Mouse (Mus musculus) hindbrain, embryonic 15.5 days (tissue): ENCODE measurements around the gene Dlgap5. TPM values are rescaled to one million over a fixed set of nuclear protein-coding genes. Genes with fewer than 3 reads are reported as not detected.

Source experiments
- ATAC-seq: fragments of 200-750 bp; cut with Nextera tagmentation; 2 replicates; pipeline ENCODE4 v1.8.0; 2017; ENCODE audit warnings: low read depth, moderate number of reproducible peaks, moderate TSS enrichment; ENCODE audit not compliant: low FRiP score
- H3K27ac ChIP-seq: fragments of 300-500 bp; sonication (generic); replicated peaks from 2 replicates; pipeline ENCODE4 v1.5.1; 2015; ENCODE audit warnings: mild to moderate bottlenecking, inconsistent platforms
- H3K27me3 ChIP-seq: fragments of 300-500 bp; sonication (generic); 2 replicates; pipeline ENCODE4 v1.6.1; 2015; ENCODE audit warnings: control low read depth, inconsistent platforms
- H3K36me3 ChIP-seq: fragments of 300-500 bp; sonication (generic); 2 replicates; pipeline ENCODE4 v1.6.1; 2015; ENCODE audit warnings: control low read depth, inconsistent platforms
- H3K4me1 ChIP-seq: fragments of 300-500 bp; sonication (generic); replicated peaks from 2 replicates; pipeline ENCODE4 v1.6.1; 2015; ENCODE audit warnings: control low read depth, inconsistent platforms
- H3K4me2 ChIP-seq: fragments of 300-500 bp; sonication (generic); 2 replicates; pipeline ENCODE4 v1.6.1; 2015; ENCODE audit warnings: moderate library complexity, mild to moderate bottlenecking, inconsistent platforms
- H3K4me3 ChIP-seq: fragments of 300-500 bp; sonication (generic); 2 replicates; pipeline ENCODE4 v1.5.1; 2015; ENCODE audit warnings: mild to moderate bottlenecking, inconsistent platforms
- H3K9ac ChIP-seq: fragments of 300-500 bp; sonication (generic); 2 replicates; pipeline ENCODE4 v1.6.1; 2015; ENCODE audit warnings: inconsistent platforms
- H3K9me3 ChIP-seq: fragments of 300-500 bp; sonication (generic); 2 replicates; pipeline ENCODE4 v1.6.1; 2016; ENCODE audit warnings: control low read depth, inconsistent platforms
- WGBS: fragments of 180-500 bp; shearing (Covaris S2); methylation state at CpG from one replicate; pipeline ENCODE4 v1.1.7; 2015; 5-methylcytosine and 5-hydroxymethylcytosine counted together
- polyA plus RNA-seq: library from polyadenylated mRNA; unstranded; fragments of >200 nt; fragmentation: Nextera tagmentation; extraction: Ambion mirVana; gene quantifications from 2 replicates; pipeline ENCODE4 v1.2.1, GENCODE M21; 2015

The Dlgap5 gene
- polyA plus RNA-seq, 1 experiment from 2014 or later, result 8.4 TPM

GRCm38 (mm10) chr14:47432987-47433386, 14.8 kb upstream of the Dlgap5 start:
- H3K27ac ChIP-seq, result no peak overlapping the region
- ATAC-seq, result no peak
- no peaks in the 10 kb centered on the region for H3K4me1 ChIP-seq
- no peak overlapping the region for H3K4me3 ChIP-seq
- no peaks in the 10 kb centered on the region for H3K36me3 ChIP-seq
- H3K9ac ChIP-seq, result no peak overlapping the region
- no peaks in the 10 kb centered on the region for H3K27me3 ChIP-seq
- H3K4me2 ChIP-seq, result no peak overlapping the region
- H3K9me3 ChIP-seq, result no peaks in the 10 kb centered on the region

DNA sequence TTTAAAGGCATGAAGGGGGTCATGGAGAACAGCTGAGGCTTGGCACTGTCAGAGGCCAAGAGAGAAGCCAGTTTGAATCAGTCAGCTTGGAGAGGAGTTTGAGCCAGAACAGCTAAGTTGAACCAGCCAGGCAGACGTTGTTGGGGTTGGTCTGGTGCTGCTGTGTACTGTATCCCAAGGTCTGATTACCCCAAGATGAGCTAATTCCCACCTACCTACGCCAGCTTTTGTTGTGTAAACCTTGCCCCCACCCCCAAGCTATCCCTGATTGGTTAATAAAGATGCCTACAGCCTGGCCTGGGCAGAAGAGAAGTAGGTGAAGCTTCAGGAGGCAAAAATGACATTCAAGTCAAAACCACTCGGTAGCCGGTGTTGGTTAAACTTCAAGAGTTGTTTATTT, 4.3 kb upstream of the Dlgap5 start:
- WGBS, result 64% methylated on average over 4 of the region's 4 CpGs
- no peak for ATAC-seq
- H3K4me3 ChIP-seq, result no peak overlapping the region
- H3K27me3 ChIP-seq, result no peaks in the 10 kb centered on the region
- no peak overlapping the region for H3K9ac ChIP-seq
- H3K9me3 ChIP-seq, result no peaks in the 10 kb centered on the region
- H3K4me2 ChIP-seq, result no peak overlapping the region
- H3K36me3 ChIP-seq, result no peaks in the 10 kb centered on the region
- no peak overlapping the region for H3K27ac ChIP-seq
- H3K4me1 ChIP-seq, result peaks cover 10% of the 10 kb centered on the region

DNA sequence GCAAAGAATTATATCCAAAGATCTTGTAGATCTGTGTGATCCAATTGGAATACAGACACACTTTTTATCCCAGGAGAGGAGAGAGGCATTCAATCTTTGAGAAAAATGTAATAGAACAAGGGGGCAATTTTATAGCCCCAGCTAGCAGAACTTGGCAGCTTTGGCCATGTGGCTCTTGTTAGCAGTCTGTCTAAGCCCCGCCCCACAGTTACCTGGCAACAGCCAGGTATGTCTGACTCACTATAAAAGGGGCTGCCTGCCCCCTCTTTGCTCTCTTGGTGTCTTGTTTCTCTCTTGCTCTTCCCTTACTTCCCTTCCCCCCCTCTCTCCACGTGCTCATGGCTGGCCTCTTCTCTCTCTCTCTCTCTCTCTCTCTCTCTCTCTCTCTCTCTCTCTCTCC, 3.4 kb upstream of the Dlgap5 start:
- Histone ChIP-seq H3K4me3 (no peak overlapping the region), H3K36me3 (no peaks in the 10 kb centered on the region), H3K9ac (no peak overlapping the region), H3K27ac (no peak overlapping the region), H3K4me2 (no peak overlapping the region), H3K27me3 (no peaks in the 10 kb centered on the region), H3K4me1 (peaks cover 16% of the 10 kb centered on the region), H3K9me3 (no peaks in the 10 kb centered on the region)
- 43% methylated on average over 2 of the region's 2 CpGs for WGBS
- ATAC-seq, result no peak

- Histone ChIP-seq H3K27me3 (no peaks in the 10 kb centered on the region), H3K4me2 (no peak overlapping the region), H3K9ac (no peak overlapping the region), H3K9me3 (no peaks in the 10 kb centered on the region), H3K27ac (no peak overlapping the region), H3K36me3 (no peaks in the 10 kb centered on the region), H3K4me1 (peaks cover 16% of the 10 kb centered on the region), H3K4me3 (no peak overlapping the region)
- ATAC-seq, result no peak
- WGBS, result 94% methylated on average over 24 of the region's 24 CpGs
Observed at GRCm38 (mm10) chr14:47419723-47420276, 1.6 kb upstream of the Dlgap5 start.

DNA sequence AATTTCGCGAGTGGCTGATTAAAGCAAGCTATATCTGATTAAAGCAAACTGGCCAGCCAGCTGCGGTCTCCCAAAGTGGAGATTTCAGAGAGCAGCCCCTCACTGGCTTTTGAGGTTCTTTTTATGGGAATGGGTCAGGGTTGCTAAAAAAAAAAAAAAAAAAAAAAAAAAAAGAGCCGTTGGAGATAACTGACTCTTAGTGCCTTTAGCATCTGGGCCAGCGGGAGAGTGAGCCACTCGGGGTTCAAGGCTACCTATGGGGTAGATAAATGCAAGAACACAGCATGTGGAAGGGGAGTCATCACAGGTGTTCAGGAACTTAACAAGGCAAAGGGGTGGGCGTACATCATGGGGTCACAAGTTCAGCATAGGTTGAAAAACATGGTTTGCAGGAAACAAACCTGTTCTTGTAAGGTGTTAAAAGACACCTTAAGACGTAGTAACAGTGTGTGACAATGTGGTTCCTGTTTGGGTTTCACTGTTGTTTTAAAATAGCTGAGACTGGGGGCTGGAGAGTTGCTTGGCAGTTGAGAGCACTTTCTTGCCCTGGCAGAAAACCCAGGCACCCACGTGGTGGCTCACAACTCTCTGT, 923 bp upstream of the Dlgap5 start:
- WGBS, result 84% methylated on average over 9 of the region's 9 CpGs

DNA sequence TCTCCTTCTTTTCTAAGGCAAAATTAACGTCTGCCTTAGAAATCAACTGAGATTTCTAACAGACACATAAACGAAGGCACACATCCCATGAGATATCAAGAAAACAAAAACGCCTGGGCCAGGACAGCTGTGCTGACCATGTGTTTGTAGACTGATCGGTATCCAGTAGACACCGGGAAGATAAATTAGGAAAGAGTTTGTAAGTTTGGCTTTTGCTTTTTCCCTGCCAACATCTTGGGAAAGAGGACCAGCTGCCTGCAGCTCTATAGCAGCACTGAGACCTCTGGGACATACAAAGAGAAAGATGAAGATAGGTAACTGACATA, 422 bp upstream of the Dlgap5 start:
- Histone ChIP-seq H3K27me3 (no peaks in the 10 kb centered on the region), H3K27ac (no peak overlapping the region), H3K4me1 (peaks cover 16% of the 10 kb centered on the region), H3K4me3 (peak overlapping the region; percentile 55), H3K9ac (peak overlapping the region; percentile 44), H3K4me2 (peak overlapping the region; percentile 67), H3K9me3 (no peaks in the 10 kb centered on the region), H3K36me3 (no peaks in the 10 kb centered on the region)
- no peak for ATAC-seq
- WGBS, result 51% methylated on average over 5 of the region's 5 CpGs

More for the DNA sequence above, 923 bp upstream of the Dlgap5 start:
- Histone ChIP-seq H3K27ac (no peak overlapping the region), H3K4me3 (no peak overlapping the region), H3K4me1 (peaks cover 16% of the 10 kb centered on the region), H3K36me3 (no peaks in the 10 kb centered on the region), H3K9ac (no peak overlapping the region), H3K9me3 (no peaks in the 10 kb centered on the region), H3K4me2 (no peak overlapping the region), H3K27me3 (no peaks in the 10 kb centered on the region)
- ATAC-seq, result no peak

GRCm38 (mm10) chr14:47417346-47417745, 861 bp downstream of the Dlgap5 start:
- WGBS, result 30% methylated on average over 3 of the region's 3 CpGs
- no peak for ATAC-seq

GRCm38 (mm10) chr14:47406000-47406399, 12.2 kb downstream of the Dlgap5 start:
- Histone ChIP-seq H3K27me3 (no peaks in the 10 kb centered on the region), H3K4me3 (no peak overlapping the region), H3K4me2 (no peak overlapping the region), H3K9me3 (no peaks in the 10 kb centered on the region), H3K27ac (no peak overlapping the region), H3K9ac (no peak overlapping the region), H3K36me3 (no peaks in the 10 kb centered on the region), H3K4me1 (no peaks in the 10 kb centered on the region)
- 84% methylated on average over 9 of the region's 9 CpGs for WGBS
- no peak for ATAC-seq

More at GRCm38 (mm10) chr14:47417346-47417745, 861 bp downstream of the Dlgap5 start:
- Histone ChIP-seq H3K4me3 (peak overlapping the region; percentile 55), H3K27ac (no peak overlapping the region), H3K4me1 (peaks cover 16% of the 10 kb centered on the region), H3K36me3 (no peaks in the 10 kb centered on the region), H3K9me3 (no peaks in the 10 kb centered on the region), H3K4me2 (peak overlapping the region; percentile 67), H3K27me3 (no peaks in the 10 kb centered on the region), H3K9ac (no peak overlapping the region)

DNA sequence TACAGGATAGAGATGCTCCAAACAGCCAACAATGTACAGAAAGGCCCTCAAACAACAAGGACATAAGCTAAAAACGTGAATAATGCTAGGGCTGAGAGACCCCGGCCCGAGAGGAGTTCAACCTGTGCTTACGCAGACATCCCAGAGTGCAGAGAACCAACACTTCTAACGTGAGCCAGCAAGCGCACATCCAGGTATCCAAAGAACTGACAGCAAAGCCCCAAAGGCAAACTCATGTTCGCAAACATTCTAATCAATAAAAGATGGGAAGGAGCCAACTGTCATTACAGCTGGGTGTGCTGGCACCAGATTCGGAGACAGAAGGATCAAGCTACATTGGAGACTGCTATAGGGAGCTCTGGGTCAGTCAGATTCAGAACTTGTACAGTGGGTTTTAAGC, 15.5 kb downstream of the Dlgap5 start:
- no peaks in the 10 kb centered on the region for H3K9me3 ChIP-seq
- ATAC-seq, result no peak
- no peaks in the 10 kb centered on the region for H3K4me1 ChIP-seq
- H3K27me3 ChIP-seq, result no peaks in the 10 kb centered on the region
- no peaks in the 10 kb centered on the region for H3K36me3 ChIP-seq
- H3K27ac ChIP-seq, result no peak overlapping the region
- H3K4me3 ChIP-seq, result no peak overlapping the region
- WGBS, result 90% methylated on average over 8 of the region's 8 CpGs
- H3K9ac ChIP-seq, result no peak overlapping the region
- H3K4me2 ChIP-seq, result no peak overlapping the region

DNA sequence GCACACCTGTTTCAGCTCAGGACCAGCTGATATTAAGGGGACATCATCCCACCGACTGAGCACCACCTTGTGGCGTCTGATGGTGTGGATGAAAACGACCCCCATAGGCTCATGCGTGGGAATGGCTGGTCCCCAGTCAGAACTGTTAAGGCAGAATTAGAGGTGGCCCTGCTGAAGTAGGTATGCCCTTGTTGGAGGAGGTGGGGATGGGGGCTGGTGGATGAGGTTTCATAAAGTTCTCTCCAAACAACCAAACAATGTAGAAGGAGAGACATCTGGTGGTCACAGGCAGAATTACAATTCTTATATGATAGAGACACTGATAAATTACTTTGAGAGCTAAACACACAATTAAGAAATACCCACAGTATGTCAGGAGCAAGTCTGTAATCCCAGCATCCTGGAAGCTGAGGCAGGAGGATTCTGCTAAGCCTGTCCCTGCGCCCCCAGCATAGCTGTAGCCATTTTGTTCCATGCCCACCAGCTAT, 22.0 kb downstream of the Dlgap5 start:
- 0 out of 2 replicates have a peak overlapping the region, but pooled peaks have one; percentile 7 for H3K27ac ChIP-seq
- 0 out of 2 replicates have a peak, but pooled peaks cover 6% of the 10 kb centered on the region for H3K4me1 ChIP-seq
- no peak overlapping the region for H3K4me2 ChIP-seq
- no peak overlapping the region for H3K4me3 ChIP-seq
- H3K27me3 ChIP-seq, result no peaks in the 10 kb centered on the region
- no peak overlapping the region for H3K9ac ChIP-seq
- H3K36me3 ChIP-seq, result no peaks in the 10 kb centered on the region
- 65% methylated on average over 5 of the region's 5 CpGs for WGBS
- H3K9me3 ChIP-seq, result no peaks in the 10 kb centered on the region
- peak; percentile 84 for ATAC-seq

- 48% methylated on average over 15 of the region's 15 CpGs for WGBS
- 0 out of 2 replicates have a peak overlapping the region, but pooled peaks have one; percentile 7 for H3K27ac ChIP-seq
- ATAC-seq, result 0 out of 2 replicates have a peak, but pooled peaks have one; percentile 55
Observed at GRCm38 (mm10) chr14:47395462-47396026, 22.7 kb downstream of the Dlgap5 start.

DNA sequence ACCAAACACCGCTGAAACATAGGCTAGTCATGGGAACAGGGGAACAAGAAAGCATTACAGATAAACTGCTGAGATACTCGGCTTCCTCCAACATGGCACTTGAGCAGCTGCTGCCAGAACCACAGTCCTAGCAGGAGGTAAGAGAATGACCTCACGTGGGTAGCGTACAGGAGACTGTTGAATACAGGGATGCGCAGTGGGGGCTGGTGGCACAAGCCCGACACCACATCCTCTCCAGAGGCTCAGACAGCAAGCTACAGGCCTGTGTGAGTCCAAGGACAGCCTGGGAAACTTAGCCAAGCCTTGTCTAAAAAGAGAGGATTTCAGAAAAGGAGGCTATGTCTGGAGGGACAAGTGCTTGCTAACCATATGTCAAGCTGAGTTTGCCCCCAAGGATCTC, 23.2 kb downstream of the Dlgap5 start:
- 93% methylated on average over 6 of the region's 6 CpGs for WGBS
- Histone ChIP-seq H3K36me3 (no peaks in the 10 kb centered on the region), H3K27ac (no peak overlapping the region; the same call in 1 of the 2 replicates), H3K9me3 (no peaks in the 10 kb centered on the region), H3K9ac (no peak overlapping the region), H3K4me2 (no peak overlapping the region), H3K4me1 (0 out of 2 replicates have a peak, but pooled peaks cover 6% of the 10 kb centered on the region), H3K4me3 (no peak overlapping the region), H3K27me3 (no peaks in the 10 kb centered on the region)
- ATAC-seq, result 0 out of 2 replicates have a peak, but pooled peaks have one; percentile 31

More at GRCm38 (mm10) chr14:47395462-47396026, 22.7 kb downstream of the Dlgap5 start:
- Histone ChIP-seq H3K36me3 (no peaks in the 10 kb centered on the region), H3K4me3 (no peak overlapping the region), H3K4me2 (no peak overlapping the region), H3K9ac (no peak overlapping the region), H3K4me1 (0 out of 2 replicates have a peak, but pooled peaks cover 6% of the 10 kb centered on the region), H3K27me3 (no peaks in the 10 kb centered on the region), H3K9me3 (no peaks in the 10 kb centered on the region)
